Mouse (Mus musculus) thymus, adult 2 months (tissue): Measurements from ENCODE around the gene Zfp775. TPM values are rescaled to one million over a fixed set of nuclear protein-coding genes. Genes with fewer than 3 reads are reported as not detected.
A peak's percentile ranks its signal among the peaks of the same experiment; 100 is the strongest.

Experiments
- DNase-seq: peaks from one replicate; pipeline ENCODE4 v3.0.0; 2021
- H3K27ac ChIP-seq: fragments of 200-500 bp; 2 replicates; pipeline ENCODE4 v1.5.1; 2012; ENCODE audit warnings: low read length, control low read depth; ENCODE audit not compliant: control insufficient read depth, insufficient read depth
- H3K27me3 ChIP-seq: fragments of 200-500 bp; 2 replicates; pipeline ENCODE4 v1.6.1; 2012; ENCODE audit warnings: mild to moderate bottlenecking, low read length, moderate library complexity, mixed read lengths; ENCODE audit not compliant: control insufficient read depth, insufficient read depth
- H3K36me3 ChIP-seq: fragments of 200-500 bp; 2 replicates; pipeline ENCODE4 v1.6.1; 2012; ENCODE audit warnings: mild to moderate bottlenecking, low read length, moderate library complexity; ENCODE audit not compliant: control insufficient read depth, insufficient read depth
- H3K4me1 ChIP-seq: fragments of 200-500 bp; replicated peaks from 2 replicates; pipeline ENCODE4 v1.6.1; 2012; ENCODE audit warnings: low read length; ENCODE audit not compliant: control insufficient read depth, insufficient read depth
- H3K4me3 ChIP-seq: fragments of 200-500 bp; 2 replicates; pipeline ENCODE4 v1.5.1; 2012; ENCODE audit warnings: mild to moderate bottlenecking, low read length, control low read depth, moderate library complexity; ENCODE audit not compliant: control insufficient read depth, insufficient read depth
- CTCF ChIP-seq: fragments of 200-500 bp; IDR thresholded peaks from 2 replicates; pipeline ENCODE4 v1.5.1; 2012; ENCODE audit warnings: mild to moderate bottlenecking, control low read depth, low read length, moderate library complexity, borderline replicate concordance; ENCODE audit not compliant: control insufficient read depth, poor library complexity, insufficient read depth; ENCODE audit errors: extremely low read depth
- POLR2A ChIP-seq: fragments of 200-500 bp; IDR thresholded peaks from 2 replicates; pipeline ENCODE4 v1.6.1; 2012; ENCODE audit warnings: mild to moderate bottlenecking, low read length, control low read depth, moderate library complexity; ENCODE audit not compliant: control insufficient read depth, poor library complexity, insufficient read depth; ENCODE audit errors: extremely low read depth
- WGBS: fragments of 180-500 bp; shearing (Covaris S2); methylation state at CpG from one replicate; pipeline ENCODE4 v1.1.7; 2018; 5-methylcytosine and 5-hydroxymethylcytosine counted together
- polyA plus RNA-seq: library from polyadenylated mRNA; depleted of rRNA; stranded (reverse); fragments of >200 nt; gene quantifications from 2 replicates; pipeline ENCODE4 v1.2.3, GENCODE M21; 2012

The Zfp775 gene
- polyA plus RNA-seq, 1 experiment, result 8.2 TPM

DNA sequence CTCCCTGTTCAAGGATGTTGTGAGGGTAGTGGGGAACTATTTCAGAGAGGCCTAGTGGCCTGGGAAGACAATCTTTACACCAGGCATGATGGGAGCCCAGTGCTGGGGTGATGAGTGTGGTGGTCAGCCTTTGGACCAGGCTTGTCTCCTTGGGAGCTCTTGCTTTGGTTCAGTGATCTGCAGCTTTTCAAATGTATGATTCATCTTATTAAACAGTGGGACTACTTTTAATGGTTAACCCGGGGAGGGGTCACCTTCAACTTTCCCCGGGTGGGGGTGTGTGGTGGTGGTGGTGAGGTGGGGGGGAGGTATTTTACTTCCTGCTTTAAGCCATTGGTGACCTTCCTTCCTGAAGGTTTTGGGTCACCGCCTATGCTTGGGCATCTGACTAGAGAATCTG is 26.5 kb downstream of the Zfp775 start:
- Histone ChIP-seq H3K4me1 (peaks cover 22% of the 10 kb centered on the region), H3K27ac (no peak overlapping the region), H3K27me3 (no peaks in the 10 kb centered on the region), H3K4me3 (no peak overlapping the region), H3K36me3 (no peaks in the 10 kb centered on the region)
- TF ChIP-seq POLR2A, result no peak
- TF ChIP-seq CTCF, result no peak
- no peak for DNase-seq
- 72% methylated on average over 3 of the region's 3 CpGs for whole genome bisulfite sequencing

DNA sequence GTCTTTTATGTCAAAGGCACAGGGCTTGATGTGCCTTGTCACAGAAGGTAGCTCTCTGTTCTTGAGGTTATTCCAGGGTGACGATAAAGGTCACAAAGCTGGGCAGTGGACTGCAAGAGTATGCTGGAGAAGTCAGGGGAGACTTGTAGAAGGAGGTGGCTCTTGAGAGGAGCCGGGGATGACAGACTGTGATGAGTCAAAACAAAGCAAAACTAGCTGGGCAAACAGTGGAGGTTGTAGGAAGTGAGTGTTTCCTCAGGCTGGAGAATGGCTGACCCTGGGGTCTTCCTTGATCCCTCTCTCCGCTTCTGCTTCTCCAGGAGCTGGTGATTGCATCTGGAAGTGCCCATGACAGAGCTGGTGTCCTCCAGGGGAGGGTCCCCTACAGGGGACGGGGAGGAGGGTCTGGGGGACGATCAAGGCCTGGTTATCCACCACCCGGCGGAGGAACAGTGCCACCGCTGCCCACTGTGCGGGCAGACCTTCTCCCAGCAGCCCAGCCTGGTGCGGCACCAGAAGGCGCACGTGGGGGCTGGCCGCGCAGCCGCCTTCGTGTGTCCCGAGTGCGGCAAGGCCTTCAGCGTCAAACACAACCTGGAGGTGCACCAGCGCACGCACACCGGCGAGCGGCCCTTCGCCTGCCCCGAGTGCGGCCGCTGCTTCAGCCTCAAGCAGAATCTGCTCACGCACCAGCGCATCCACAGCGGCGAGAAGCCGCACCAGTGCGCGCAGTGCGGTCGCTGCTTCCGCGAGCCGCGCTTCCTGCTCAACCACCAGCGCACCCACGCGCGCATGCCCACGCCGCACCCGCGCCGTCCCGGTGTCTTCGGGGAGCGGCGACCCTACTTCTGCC is 27.2 kb downstream of the Zfp775 start:
- Histone ChIP-seq H3K27me3 (no peaks in the 10 kb centered on the region), H3K4me3 (peak overlapping the region; percentile 42), H3K4me1 (peaks cover 22% of the 10 kb centered on the region), H3K27ac (no peak overlapping the region), H3K36me3 (no peaks in the 10 kb centered on the region)
- WGBS, result 14% methylated on average over 54 of the region's 54 CpGs
- TF ChIP-seq CTCF (0 out of 2 replicates have a peak, but pooled peaks have one; percentile 26), POLR2A (no peak)
- peak; percentile 32 for DNase-seq

DNA sequence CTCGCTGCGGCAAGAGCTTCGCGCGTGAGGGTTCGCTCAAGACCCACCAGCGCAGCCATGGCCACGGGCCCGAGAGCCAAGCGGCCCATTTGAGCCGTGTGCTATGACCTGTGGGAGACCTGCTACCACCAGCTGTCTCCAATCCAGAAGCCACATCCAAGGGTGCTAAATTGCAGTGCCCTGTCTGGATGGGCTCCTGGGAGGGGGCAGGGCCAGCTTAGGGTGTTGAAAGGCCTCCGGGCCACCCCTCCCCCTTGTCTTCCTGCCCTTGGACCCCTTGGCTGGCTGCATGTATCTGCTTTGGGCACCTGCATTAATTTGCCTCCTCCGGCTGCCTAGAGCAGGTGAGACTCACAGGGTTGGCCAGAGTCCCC is 27.8 kb downstream of the Zfp775 start:
- Histone ChIP-seq H3K27me3 (no peaks in the 10 kb centered on the region), H3K27ac (no peak overlapping the region), H3K36me3 (no peaks in the 10 kb centered on the region), H3K4me3 (peak overlapping the region; percentile 42), H3K4me1 (peaks cover 22% of the 10 kb centered on the region)
- 19% methylated on average over 13 of the region's 13 CpGs for WGBS
- DNase-seq, result no peak
- TF ChIP-seq POLR2A (no peak), CTCF (no peak)

DNA sequence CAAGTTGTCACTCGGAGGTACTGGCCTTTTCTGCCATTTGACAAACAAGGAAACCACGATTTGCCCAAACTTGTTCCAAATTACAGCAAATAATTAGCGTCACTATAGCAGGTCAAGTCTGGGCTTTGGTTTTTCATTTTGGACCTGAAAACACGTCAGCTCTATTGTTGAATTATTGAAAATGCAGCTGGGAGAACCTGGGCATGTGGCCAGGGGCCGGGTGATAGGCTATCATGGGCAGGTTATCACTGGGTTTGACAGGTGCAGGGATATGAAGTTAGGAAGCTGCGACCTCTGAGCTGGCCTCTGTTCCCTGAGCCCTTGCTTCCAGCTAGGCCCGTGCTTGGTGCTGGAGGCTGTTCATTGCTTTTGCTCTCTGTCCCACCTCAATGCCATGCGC is 29.0 kb downstream of the Zfp775 start:
- Histone ChIP-seq H3K4me3 (no peak overlapping the region), H3K4me1 (peaks cover 22% of the 10 kb centered on the region), H3K27me3 (no peaks in the 10 kb centered on the region), H3K27ac (no peak overlapping the region), H3K36me3 (no peaks in the 10 kb centered on the region)
- 95% methylated on average over 8 of the region's 8 CpGs for WGBS
- TF ChIP-seq POLR2A, result no peak
- TF ChIP-seq CTCF, result no peak
- no peak for DNase-seq

GRCm38 (mm10) chr6:48635105-48635504 is 33.2 kb downstream of the Zfp775 start:
- 96% methylated on average over 2 of the region's 2 CpGs for WGBS

DNA sequence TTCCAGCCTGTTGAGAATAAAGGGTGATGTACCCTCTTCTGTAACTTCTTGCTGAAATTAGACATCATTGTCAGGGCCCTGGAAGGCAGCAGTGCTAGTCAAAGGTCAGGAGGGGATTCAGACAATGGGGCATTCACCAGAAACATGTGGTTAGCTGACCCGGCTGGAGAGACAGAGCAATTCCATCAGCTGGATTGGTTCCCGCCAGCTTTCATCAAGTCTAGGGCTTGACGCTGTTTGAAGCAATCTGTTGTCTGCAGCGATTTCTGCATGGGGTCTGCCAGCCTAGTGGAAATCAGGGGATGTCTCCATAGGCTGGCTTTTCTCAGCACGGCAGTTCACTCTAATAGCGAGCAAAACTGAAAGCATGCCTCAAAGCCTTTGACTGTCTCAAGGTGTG is 34.7 kb downstream of the Zfp775 start:
- Histone ChIP-seq H3K4me1 (no peaks in the 10 kb centered on the region), H3K36me3 (no peaks in the 10 kb centered on the region), H3K27ac (no peak overlapping the region), H3K4me3 (no peak overlapping the region), H3K27me3 (no peaks in the 10 kb centered on the region)
- 93% methylated on average over 6 of the region's 6 CpGs for WGBS
- TF ChIP-seq POLR2A (no peak), CTCF (no peak)
- no peak for DNase-seq

More at GRCm38 (mm10) chr6:48635105-48635504, 33.2 kb downstream of the Zfp775 start:
- Histone ChIP-seq H3K4me3 (no peak overlapping the region), H3K27ac (no peak overlapping the region), H3K36me3 (no peaks in the 10 kb centered on the region), H3K27me3 (no peaks in the 10 kb centered on the region), H3K4me1 (no peaks in the 10 kb centered on the region)
- DNase-seq, result no peak
- TF ChIP-seq CTCF (no peak), POLR2A (no peak)

GRCm38 (mm10) chr6:48637811-48638500 is 36.1 kb downstream of the Zfp775 start:
- WGBS, result 81% methylated on average over 6 of the region's 6 CpGs
- H3K27ac ChIP-seq, result no peak overlapping the region
- TF ChIP-seq POLR2A (no peak), CTCF (no peak)
- no peaks in the 10 kb centered on the region for H3K4me1 ChIP-seq
- no peak overlapping the region for H3K4me3 ChIP-seq
- H3K36me3 ChIP-seq, result no peaks in the 10 kb centered on the region
- DNase-seq, result no peak
- no peaks in the 10 kb centered on the region for H3K27me3 ChIP-seq
